Mouse (Mus musculus): ENCODE measurements at regions not wholly inside any gene's neighbourhood (a gene's known extent, or its start where the extent isn't known, plus 50 kb on each side); places are given as distances from the start of the nearest gene placed in this dataset.
"Not testable (repeated sequence)": the region's sequence is repeated elsewhere in the genome, so short reads cannot be mapped to it uniquely, and the experiment has no call there.

GRCm38 (mm10) chr1:105463819-105464614, 107.5 kb upstream of the Rnf152 start:
- Histone ChIP-seq H3K27me3 (ENCODE audit: control insufficient read depth in 1 of 2, insufficient read depth in 2 of 2, low read length in 2 of 2) (no peaks in the 10 kb centered on the region; a peak in 1 of 4 replicates), H3K9ac (ENCODE audit: control insufficient read depth, low read depth, low read length, poor library complexity, severe bottlenecking) (no peak overlapping the region), H3K36me3 (ENCODE audit: control insufficient read depth in 1 of 2, insufficient read depth in 2 of 2, low read length in 2 of 2) (no peaks in the 10 kb centered on the region), H3K9me3 (replicated peaks; ENCODE audit: insufficient read depth, low read length) (no peaks in the 10 kb centered on the region), H3K27ac (ENCODE audit: control insufficient read depth, low read depth, low read length) (no peak overlapping the region), H3K79me2 (ENCODE audit: control insufficient read depth, insufficient read depth, low read length, poor library complexity) (no peaks in the 10 kb centered on the region), H3K4me3 (ENCODE audit: control insufficient read depth in 1 of 2, insufficient read depth in 1 of 2, low read depth in 2 of 2, low read length in 2 of 2) (no peak overlapping the region), H3K4me1 (ENCODE audit: control insufficient read depth in 1 of 2, insufficient read depth in 2 of 2, low read length in 2 of 2) (no peaks in the 10 kb centered on the region)
- no peak for TF ChIP-seq CHD1 (IDR thresholded peaks at IDR 0.05; ENCODE audit: low read depth, low read length)
- no peak for TF ChIP-seq GATA1 (IDR thresholded peaks at IDR 0.05; ENCODE audit: low read depth, low read length)
- TF ChIP-seq ZMIZ1 (IDR thresholded peaks at IDR 0.05; ENCODE audit: low read depth, low read length), result no peak
- no peak for TF ChIP-seq TBP (IDR thresholded peaks at IDR 0.05; ENCODE audit: low read depth, low read length)
- TF ChIP-seq MAFK (IDR thresholded peaks at IDR 0.05; ENCODE audit: borderline replicate concordance, low read depth, low read length), result no peak
- TF ChIP-seq MAX (IDR thresholded peaks at IDR 0.05; ENCODE audit: low read length), result no peak
- TF ChIP-seq MXI1 (IDR thresholded peaks at IDR 0.05; ENCODE audit: low read depth, low read length), result no peak
- no peak for TF ChIP-seq POLR2AphosphoS2 (IDR thresholded peaks at IDR 0.05; ENCODE audit: low read length)
- no peak for TF ChIP-seq JUND (IDR thresholded peaks at IDR 0.05; ENCODE audit: low read depth, low read length)
- TF ChIP-seq ZC3H11A (IDR thresholded peaks at IDR 0.05; ENCODE audit: low read depth, low read length), result no peak
- no peak for TF ChIP-seq NRF1 (IDR thresholded peaks at IDR 0.05; ENCODE audit: insufficient read depth, low read depth, low read length, poor library complexity, severe bottlenecking)
- no peak for TF ChIP-seq TCF12 (IDR thresholded peaks at IDR 0.05; ENCODE audit: low read depth, low read length)
- DNase-seq (ENCODE audit: low read depth, low spot score), result no peak

GRCm38 (mm10) chr1:105462695-105463094, 106.2 kb upstream of the Rnf152 start:
- H3K79me2 ChIP-seq (ENCODE audit: control insufficient read depth, insufficient read depth, low read length, poor library complexity), result no peaks in the 10 kb centered on the region
- no peak for DNase-seq (ENCODE audit: low read depth, low spot score)
- no peak for TF ChIP-seq GABPA (IDR thresholded peaks at IDR 0.05; ENCODE audit: low read depth, low read length)
- TF ChIP-seq UBTF (IDR thresholded peaks at IDR 0.05; ENCODE audit: borderline replicate concordance, insufficient read depth, low read depth, low read length), result no peak
- TF ChIP-seq RCOR1 (IDR thresholded peaks at IDR 0.05; ENCODE audit: low read depth, low read length), result no peak
- TF ChIP-seq EP300 (IDR thresholded peaks at IDR 0.05; ENCODE audit: low read depth in 1 of 2, low read length in 2 of 2), result no peak
- TF ChIP-seq MEF2A (IDR thresholded peaks at IDR 0.05; ENCODE audit: extremely low read depth, insufficient replicate concordance, low read depth, low read length, poor library complexity, severe bottlenecking), result no peak
- TF ChIP-seq SMC3 (IDR thresholded peaks at IDR 0.05; ENCODE audit: low read depth, low read length), result no peak
- TF ChIP-seq ZNF384 (IDR thresholded peaks at IDR 0.05; ENCODE audit: low read depth, low read length), result no peak
- TF ChIP-seq ZKSCAN1 (IDR thresholded peaks at IDR 0.05; ENCODE audit: low read depth, low read length), result no peak
- no peak for TF ChIP-seq MXI1 (IDR thresholded peaks at IDR 0.05; ENCODE audit: low read depth, low read length)
- no peak for TF ChIP-seq POLR2AphosphoS5 (IDR thresholded peaks at IDR 0.05; ENCODE audit: borderline replicate concordance, low read depth, low read length)
- no peak for TF ChIP-seq CHD2 (IDR thresholded peaks at IDR 0.05; ENCODE audit: low read length)

GRCm38 (mm10) chr1:105455783-105456182, 99.3 kb upstream of the Rnf152 start:
- not testable (repeated sequence) for H3K9ac ChIP-seq (ENCODE audit: control insufficient read depth, low read depth, low read length, poor library complexity, severe bottlenecking); DNase-seq (ENCODE audit: low read depth, low spot score); H3K79me2 ChIP-seq (ENCODE audit: control insufficient read depth, insufficient read depth, low read length, poor library complexity); H3K4me1 ChIP-seq (ENCODE audit: control insufficient read depth in 1 of 2, insufficient read depth in 2 of 2, low read length in 2 of 2); H3K27me3 ChIP-seq (ENCODE audit: control insufficient read depth in 1 of 2, insufficient read depth in 2 of 2, low read length in 2 of 2); H3K27ac ChIP-seq (ENCODE audit: control insufficient read depth, low read depth, low read length); H3K9me3 ChIP-seq (replicated peaks; ENCODE audit: insufficient read depth, low read length); H3K36me3 ChIP-seq (ENCODE audit: control insufficient read depth in 1 of 2, insufficient read depth in 2 of 2, low read length in 2 of 2); H3K4me3 ChIP-seq (ENCODE audit: control insufficient read depth in 1 of 2, insufficient read depth in 1 of 2, low read depth in 2 of 2, low read length in 2 of 2)

More at GRCm38 (mm10) chr1:105462695-105463094, 106.2 kb upstream of the Rnf152 start:
- no peaks in the 10 kb centered on the region for H3K4me1 ChIP-seq (ENCODE audit: control insufficient read depth in 1 of 2, insufficient read depth in 2 of 2, low read length in 2 of 2)
- peaks cover 0 to 1% of the 10 kb centered on the region in 2 experiments; a peak in 1 of 4 replicates for H3K27me3 ChIP-seq (ENCODE audit: control insufficient read depth in 1 of 2, insufficient read depth in 2 of 2, low read length in 2 of 2)
- H3K9me3 ChIP-seq (replicated peaks; ENCODE audit: insufficient read depth, low read length), result no peaks in the 10 kb centered on the region
- no peaks in the 10 kb centered on the region for H3K36me3 ChIP-seq (ENCODE audit: control insufficient read depth in 1 of 2, insufficient read depth in 2 of 2, low read length in 2 of 2)
- H3K9ac ChIP-seq (ENCODE audit: control insufficient read depth, low read depth, low read length, poor library complexity, severe bottlenecking), result no peak overlapping the region
- no peak overlapping the region for H3K27ac ChIP-seq (ENCODE audit: control insufficient read depth, low read depth, low read length)
- H3K4me3 ChIP-seq (ENCODE audit: control insufficient read depth in 1 of 2, insufficient read depth in 1 of 2, low read depth in 2 of 2, low read length in 2 of 2), result no peak overlapping the region

Measured in MEL (cell line).